Mouse (Mus musculus) liver, adult 10 weeks (tissue): ENCODE results near the gene Eif5a2. TPM values are rescaled to one million over a fixed set of nuclear protein-coding genes. Genes with fewer than 3 reads are reported as not detected.

Source experiments
- polyA plus RNA-seq: library from polyadenylated mRNA; stranded (reverse); fragments of 350-450 nt; fragmentation: Illumina TruSeq; extraction: RNeasy Lipid Tissue Mini Kit (QIAGEN cat#74804); gene quantifications from one replicate; pipeline ENCODE4 v1.2.3, GENCODE M21; 2014; ENCODE audit warnings: low read depth, low replicate concordance

The Eif5a2 gene
- 0.45 TPM for polyA plus RNA-seq

GRCm38 (mm10) chr3:28780994-28781393 lies at the start of gene Eif5a2:
Eif5a2 (plus strand) TSS chr3:28781276.

GRCm38 (mm10) chr3:28805301-28806097 lies 24.4 kb downstream of the Eif5a2 start, which contains the start of gene Rpl22l1:
Rpl22l1 (plus strand) TSS chr3:28805436.

Other genes with a start within 250 kb of the Eif5a2 start
- gene Slc2a2, start 83.4 kb upstream of the Eif5a2 start, polyA plus RNA-seq: 275 TPM
- gene Rpl22l1, start 24.2 kb downstream of the Eif5a2 start, polyA plus RNA-seq: 290 TPM
- not detected for gene Gm1527, start 111.3 kb downstream of the Eif5a2 start, polyA plus RNA-seq